Mouse (Mus musculus): ENCODE measurements at regions not wholly inside any gene's neighbourhood (a gene's known extent, or its start where the extent isn't known, plus 50 kb on each side); places are given as distances from the start of the nearest gene placed in this dataset.
"Not testable (repeated sequence)": the region's sequence is repeated elsewhere in the genome, so short reads cannot be mapped to it uniquely, and the experiment has no call there.

- no peak for ATAC-seq (ENCODE audit: extremely low read depth, insufficient number of reproducible peaks, low FRiP score, poor library complexity, severe bottlenecking)
These were observed 512.1 kb upstream of the Vrk2 start for GRCm38 (mm10) chr11:27105920-27106319.

GRCm38 (mm10) chr11:27102906-27103305, 509.1 kb upstream of the Vrk2 start:
- ATAC-seq (ENCODE audit: extremely low read depth, insufficient number of reproducible peaks, low FRiP score, poor library complexity, severe bottlenecking): no peak

- no peak for ATAC-seq (ENCODE audit: extremely low read depth, insufficient number of reproducible peaks, low FRiP score, poor library complexity, severe bottlenecking)
These were observed 508.2 kb upstream of the Vrk2 start for GRCm38 (mm10) chr11:27102045-27102444.

GRCm38 (mm10) chr11:27096615-27097014, 502.8 kb upstream of the Vrk2 start:
- no peak for ATAC-seq (ENCODE audit: extremely low read depth, insufficient number of reproducible peaks, low FRiP score, poor library complexity, severe bottlenecking)

GRCm38 (mm10) chr11:27095460-27095859, 501.7 kb upstream of the Vrk2 start:
- ATAC-seq (ENCODE audit: extremely low read depth, insufficient number of reproducible peaks, low FRiP score, poor library complexity, severe bottlenecking): not testable (repeated sequence)

GRCm38 (mm10) chr11:27086516-27086915, 492.7 kb upstream of the Vrk2 start:
- no peak for ATAC-seq (ENCODE audit: extremely low read depth, insufficient number of reproducible peaks, low FRiP score, poor library complexity, severe bottlenecking)

GRCm38 (mm10) chr11:27081188-27081587, 487.4 kb upstream of the Vrk2 start:
- no peak for ATAC-seq (ENCODE audit: extremely low read depth, insufficient number of reproducible peaks, low FRiP score, poor library complexity, severe bottlenecking)

- ATAC-seq (ENCODE audit: extremely low read depth, insufficient number of reproducible peaks, low FRiP score, poor library complexity, severe bottlenecking): no peak
These were observed 476.6 kb upstream of the Vrk2 start for GRCm38 (mm10) chr11:27070381-27070780.

GRCm38 (mm10) chr11:27027243-27027852, 433.5 kb upstream of the Vrk2 start:
- ATAC-seq (ENCODE audit: extremely low read depth, insufficient number of reproducible peaks, low FRiP score, poor library complexity, severe bottlenecking): peak; percentile 60

- ATAC-seq (ENCODE audit: extremely low read depth, insufficient number of reproducible peaks, low FRiP score, poor library complexity, severe bottlenecking): no peak
These were observed 431.7 kb upstream of the Vrk2 start for GRCm38 (mm10) chr11:27025500-27025899.

GRCm38 (mm10) chr11:26996292-26997099, 402.7 kb upstream of the Vrk2 start:
- peak; percentile 66; the same call in 1 of the 2 replicates for ATAC-seq (ENCODE audit: extremely low read depth, insufficient number of reproducible peaks, low FRiP score, poor library complexity, severe bottlenecking)

- ATAC-seq (ENCODE audit: extremely low read depth, insufficient number of reproducible peaks, low FRiP score, poor library complexity, severe bottlenecking): no peak
These were observed 387.4 kb upstream of the Vrk2 start for GRCm38 (mm10) chr11:26981216-26981615.

- no peak for ATAC-seq (ENCODE audit: extremely low read depth, insufficient number of reproducible peaks, low FRiP score, poor library complexity, severe bottlenecking)
These were observed 378.8 kb upstream of the Vrk2 start for GRCm38 (mm10) chr11:26972533-26973081.

GRCm38 (mm10) chr11:26971161-26971560, 377.4 kb upstream of the Vrk2 start:
- no peak for ATAC-seq (ENCODE audit: extremely low read depth, insufficient number of reproducible peaks, low FRiP score, poor library complexity, severe bottlenecking)

GRCm38 (mm10) chr11:26967427-26967826, 373.6 kb upstream of the Vrk2 start:
- ATAC-seq (ENCODE audit: extremely low read depth, insufficient number of reproducible peaks, low FRiP score, poor library complexity, severe bottlenecking): no peak

- ATAC-seq (ENCODE audit: extremely low read depth, insufficient number of reproducible peaks, low FRiP score, poor library complexity, severe bottlenecking): no peak
These were observed 369.3 kb upstream of the Vrk2 start for GRCm38 (mm10) chr11:26962928-26963667.

- ATAC-seq (ENCODE audit: extremely low read depth, insufficient number of reproducible peaks, low FRiP score, poor library complexity, severe bottlenecking): no peak
These were observed 368.5 kb upstream of the Vrk2 start for GRCm38 (mm10) chr11:26962040-26962927.

GRCm38 (mm10) chr11:26961336-26961980, 367.7 kb upstream of the Vrk2 start:
- peak; percentile 92 for ATAC-seq (ENCODE audit: extremely low read depth, insufficient number of reproducible peaks, low FRiP score, poor library complexity, severe bottlenecking)
